Mouse (Mus musculus) olfactory bulb, adult 2 months (tissue): Measurements from ENCODE around the gene Polr3b.

Source experiments
- CTCF ChIP-seq: fragments of 200-500 bp; IDR thresholded peaks from 2 replicates; pipeline ENCODE4 v1.5.1; 2012; ENCODE audit warnings: low read depth, mild to moderate bottlenecking, low read length, moderate library complexity; ENCODE audit not compliant: insufficient read depth
- POLR2A ChIP-seq: fragments of 200-500 bp; IDR thresholded peaks from 2 replicates; pipeline ENCODE4 v1.6.1; 2012; ENCODE audit warnings: mild to moderate bottlenecking, low read depth, low read length, moderate library complexity; ENCODE audit not compliant: insufficient read depth

- TF ChIP-seq CTCF = no peak
- TF ChIP-seq POLR2A = no peak
These were observed 85.1 kb downstream of the Polr3b start for GRCm38 (mm10) chr10:84707226-84707625.
